8 mouse cellular contexts compared by ENCODE assay signal in genomic region chr4:98727295-98727958, GRCm38 (mm10). TPM values are rescaled to one million over a fixed set of nuclear protein-coding genes. Genes with fewer than 3 reads are reported as not detected.
DNase-seq lines count a peak whose midpoint lies in the region; ATAC-seq and TF ChIP-seq lines count a peak whose summit lies in the region.

No protein-coding gene starts in this region.

- no peak overlapping the region for H3K27ac ChIP-seq in forebrain, embryonic 15.5 days (replicated peaks)
- no peak overlapping the region for H3K27ac ChIP-seq in liver, embryonic 14.5 days
- H3K27ac ChIP-seq in stomach, embryonic 15.5 days, result no peak overlapping the region

- ATAC-seq in forebrain, embryonic 15.5 days (replicated peaks), result no peak
- ATAC-seq in liver, embryonic 14.5 days (ENCODE audit: insufficient read depth), result no peak
- no peak for ATAC-seq in stomach, embryonic 15.5 days (ENCODE audit: insufficient read depth, low FRiP score, low read depth)

- no peaks in the 10 kb centered on the region; the same call in 1 of the 2 replicates for H3K4me1 ChIP-seq in lung, adult 2 months (ENCODE audit: control insufficient read depth, insufficient read depth, low read length)
- peaks cover 20% of the 10 kb centered on the region for H3K4me1 ChIP-seq in forebrain, embryonic 15.5 days
- H3K4me1 ChIP-seq in liver, embryonic 14.5 days (replicated peaks; ENCODE audit: control insufficient read depth in 2 of 2, insufficient read depth in 2 of 2, low read length in 1 of 2), result peaks cover 0 to 3% of the 10 kb centered on the region in 2 experiments; a peak in 1 of 4 replicates
- peaks cover 12% of the 10 kb centered on the region for H3K4me1 ChIP-seq in stomach, embryonic 15.5 days

- TF ChIP-seq CTCF in lung, adult 2 months (IDR thresholded peaks at IDR 0.05; ENCODE audit: insufficient read depth, low read length), result no peak
- TF ChIP-seq CTCF in liver, embryonic 14.5 days (IDR thresholded peaks at IDR 0.05; ENCODE audit: low read depth), result no peak

- DNase-seq in lung, adult 2 months, result no peak
- DNase-seq in lung, adult 18-20 months, result no peak
- no peak for DNase-seq in liver, embryonic 14.5 days (ENCODE audit: low read depth in 3 of 3, low spot score in 3 of 3)
- DNase-seq in thymus, adult 18-20 months, result no peak
- DNase-seq in kidney, adult 8-10 months, result no peak
- no peak for DNase-seq in right cerebral cortex, postnatal 4 days

- no peaks in the 10 kb centered on the region for H3K36me3 ChIP-seq in forebrain, embryonic 15.5 days
- no peaks in the 10 kb centered on the region for H3K36me3 ChIP-seq in liver, embryonic 14.5 days (replicated peaks; ENCODE audit: control insufficient read depth, insufficient read depth, low read depth)
- no peaks in the 10 kb centered on the region for H3K36me3 ChIP-seq in stomach, embryonic 15.5 days

- no peak for TF ChIP-seq EP300 in liver, embryonic 14.5 days (IDR thresholded peaks at IDR 0.05; ENCODE audit: low read depth)

- H3K9me3 ChIP-seq in forebrain, embryonic 15.5 days, result no peaks in the 10 kb centered on the region
- H3K9me3 ChIP-seq in liver, embryonic 14.5 days (ENCODE audit: control insufficient read depth, low read length), result no peaks in the 10 kb centered on the region
- H3K9me3 ChIP-seq in stomach, embryonic 15.5 days, result no peaks in the 10 kb centered on the region

- no peak overlapping the region for H3K9ac ChIP-seq in forebrain, embryonic 15.5 days (replicated peaks)
- H3K9ac ChIP-seq in liver, embryonic 14.5 days (replicated peaks), result no peak overlapping the region
- H3K9ac ChIP-seq in stomach, embryonic 15.5 days, result no peak overlapping the region

- no peak for TF ChIP-seq POLR2A in lung, adult 2 months (IDR thresholded peaks at IDR 0.05; ENCODE audit: borderline replicate concordance, extremely low read depth, low read depth, low read length)

- peaks cover 29% of the 10 kb centered on the region for H3K27me3 ChIP-seq in forebrain, embryonic 15.5 days
- H3K27me3 ChIP-seq in liver, embryonic 14.5 days (ENCODE audit: control insufficient read depth, insufficient read depth, low read length), result peaks cover 28% of the 10 kb centered on the region
- H3K27me3 ChIP-seq in stomach, embryonic 15.5 days (replicated peaks), result peaks cover 6% of the 10 kb centered on the region; the same call in 1 of the 2 replicates

- peak overlapping the region; percentile 39 for H3K4me2 ChIP-seq in forebrain, embryonic 15.5 days (replicated peaks)
- peak overlapping the region; percentile 41 for H3K4me2 ChIP-seq in liver, embryonic 14.5 days (ENCODE audit: low read depth)
- peak overlapping the region; percentile 62 for H3K4me2 ChIP-seq in stomach, embryonic 15.5 days

- peak overlapping the region; percentile 24 for H3K4me3 ChIP-seq in lung, adult 2 months (replicated peaks; ENCODE audit: extremely low read depth, low read depth, low read length)
- H3K4me3 ChIP-seq in forebrain, embryonic 15.5 days, result peak overlapping the region; percentile 25
- no peak overlapping the region for H3K4me3 ChIP-seq in liver, embryonic 14.5 days (ENCODE audit: insufficient read depth in 1 of 2, low read depth in 2 of 2, low read length in 2 of 2)
- peak overlapping the region; percentile 29 for H3K4me3 ChIP-seq in stomach, embryonic 15.5 days (replicated peaks)

- 11% methylated on average over 21 of the region's 21 CpGs for WGBS in lung, adult 2 months
- 3% methylated on average over 21 of the region's 21 CpGs for WGBS in forebrain, embryonic 15.5 days
- WGBS in liver, embryonic 14.5 days (ENCODE audit: insufficient replicate concordance), result 4% methylated on average over 21 of the region's 21 CpGs
- WGBS in stomach, embryonic 15.5 days, result 9% methylated on average over 21 of the region's 21 CpGs

RNA-seq across cellular contexts. Expression of gene L1td1, which starts 0.9 kb away (rescaled TPM):
- 0.03 and 0.13 TPM in 2 replicates for polyA plus RNA-seq in lung, adult 2 months (2012; rRNA removed)
- not detected in 2 replicates for polyA plus RNA-seq in forebrain, embryonic 15.5 days (2015; fragmentation: Nextera tagmentation; extraction: Ambion mirVana)
- not detected in 2 replicates for polyA plus RNA-seq in liver, embryonic 14.5 days (2012; rRNA removed)
- polyA plus RNA-seq in liver, embryonic 14.5 days (2014; fragmentation: Nextera tagmentation; extraction: Ambion mirVana), result not detected in 2 replicates
- polyA plus RNA-seq in stomach, embryonic 15.5 days (2015; fragmentation: Nextera tagmentation; extraction: Ambion mirVana), result 0.09 and 0.17 TPM in 2 replicates

Comparison
In these comparisons a context has a peak if more than half of its experiments do, and no peak if none do; other contexts are left out.
1. H3K4me3 ChIP-seq: peak in lung, adult 2 months (single experiment), forebrain, embryonic 15.5 days (single experiment) and stomach, embryonic 15.5 days (single experiment); none in liver, embryonic 14.5 days (0 of 2).
2. Peak in every context shown above with its lines, with median percentiles within 50 percentile points of each other: H3K4me2 ChIP-seq.